Mouse (Mus musculus): Measurements from ENCODE around the gene Ppp1r9a. TPM values are rescaled to one million over a fixed set of nuclear protein-coding genes. Genes with fewer than 3 reads are reported as not detected.

The Ppp1r9a gene
- polyA plus RNA-seq, 1 experiment from 2014 or later: 25.2 TPM

- no peaks in the 10 kb centered on the region for H3K4me1 ChIP-seq (ENCODE audit: insufficient read depth)
- no peak for TF ChIP-seq CTCF (IDR thresholded peaks at IDR 0.05; ENCODE audit: low read depth)
- no peak overlapping the region for H3K27ac ChIP-seq (ENCODE audit: low read depth)
- no peak overlapping the region for H3K9ac ChIP-seq
- H3K4me2 ChIP-seq: no peak overlapping the region
- no peaks in the 10 kb centered on the region for H3K36me3 ChIP-seq (ENCODE audit: insufficient read depth)
- H3K27me3 ChIP-seq (ENCODE audit: insufficient read depth, low read length): no peaks in the 10 kb centered on the region
- no peak for DNase-seq
- WGBS: 63% methylated on average over 3 of the region's 3 CpGs
- no peaks in the 10 kb centered on the region for H3K9me3 ChIP-seq (ENCODE audit: low read depth, low read length)
- ATAC-seq (ENCODE audit: insufficient read depth): no peak
- no peak overlapping the region for H3K4me3 ChIP-seq (ENCODE audit: low read depth, low read length)
Observed at GRCm38 (mm10) chr6:5074736-5075135, 172.0 kb downstream of the Ppp1r9a start.

DNA sequence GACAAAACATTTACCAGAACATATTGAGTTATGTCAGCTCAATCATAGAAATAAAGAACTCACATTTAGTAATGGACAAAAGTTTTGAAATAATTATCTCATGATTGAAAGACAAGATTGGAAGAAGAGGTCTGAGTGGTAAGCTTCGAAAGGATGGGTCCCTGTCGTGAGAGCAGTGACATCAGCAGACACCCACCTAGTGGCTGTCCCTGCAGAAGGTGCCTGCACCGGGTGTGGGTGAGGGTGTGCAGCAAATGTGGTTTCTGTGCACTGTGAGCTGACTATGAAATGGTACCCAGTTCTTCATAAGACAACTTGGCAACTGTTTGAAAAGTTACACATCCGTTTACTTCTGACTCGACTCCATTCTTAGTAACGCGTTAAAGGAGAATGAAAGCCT lies 173.0 kb downstream of the Ppp1r9a start:
- Histone ChIP-seq H3K4me3 (ENCODE audit: low read depth, low read length) (no peak overlapping the region), H3K27me3 (ENCODE audit: insufficient read depth, low read length) (no peaks in the 10 kb centered on the region), H3K4me2 (no peak overlapping the region), H3K27ac (ENCODE audit: low read depth) (no peak overlapping the region), H3K9ac (no peak overlapping the region), H3K4me1 (ENCODE audit: insufficient read depth) (no peaks in the 10 kb centered on the region), H3K36me3 (ENCODE audit: insufficient read depth) (no peaks in the 10 kb centered on the region), H3K9me3 (ENCODE audit: low read depth, low read length) (no peaks in the 10 kb centered on the region)
- ATAC-seq (ENCODE audit: insufficient read depth) (no peak), DNase-seq (no peak)
- no peak for TF ChIP-seq CTCF (IDR thresholded peaks at IDR 0.05; ENCODE audit: low read depth)
- 70% methylated on average over 7 of the region's 7 CpGs for WGBS

- H3K4me3 ChIP-seq (ENCODE audit: low read depth, low read length): no peak overlapping the region
- no peak overlapping the region for H3K4me2 ChIP-seq
- no peak overlapping the region for H3K27ac ChIP-seq (ENCODE audit: low read depth)
- DNase-seq: no peak
- H3K9me3 ChIP-seq (ENCODE audit: low read depth, low read length): no peaks in the 10 kb centered on the region
- TF ChIP-seq CTCF (IDR thresholded peaks at IDR 0.05; ENCODE audit: low read depth): no peak
- peaks cover 4% of the 10 kb centered on the region; the same call in 1 of the 2 replicates for H3K4me1 ChIP-seq (ENCODE audit: insufficient read depth)
- H3K27me3 ChIP-seq (ENCODE audit: insufficient read depth, low read length): no peaks in the 10 kb centered on the region
- H3K9ac ChIP-seq: no peak overlapping the region
- ATAC-seq (ENCODE audit: insufficient read depth): no peak
- 79% methylated on average over 2 of the region's 2 CpGs for WGBS
- H3K36me3 ChIP-seq (ENCODE audit: insufficient read depth): no peaks in the 10 kb centered on the region
Observed at GRCm38 (mm10) chr6:5078009-5078408, 175.3 kb downstream of the Ppp1r9a start.

DNA sequence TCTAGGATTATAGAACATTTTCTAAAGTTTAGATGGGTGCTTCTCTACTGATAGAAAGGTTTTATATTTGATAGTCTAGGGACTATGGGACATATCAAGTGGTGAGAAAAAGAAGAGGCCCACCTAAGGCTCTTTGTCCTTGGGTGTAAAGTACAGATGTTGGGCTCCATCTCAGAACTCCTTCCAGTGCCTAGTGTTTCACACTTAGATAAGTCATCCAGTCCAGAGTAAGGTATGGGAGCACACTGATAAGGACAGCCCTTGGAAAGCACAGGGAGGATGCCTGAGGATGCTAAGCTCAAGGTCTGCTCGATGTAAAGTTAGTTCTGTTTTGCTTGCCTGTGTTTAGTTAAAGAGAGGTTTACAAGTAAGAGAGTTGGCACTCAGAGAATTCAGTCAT lies 176.4 kb downstream of the Ppp1r9a start:
- no peak for DNase-seq
- 78% methylated on average over 1 of the region's 1 CpGs for WGBS
- Histone ChIP-seq H3K4me3 (ENCODE audit: low read depth, low read length) (no peak overlapping the region), H3K36me3 (ENCODE audit: insufficient read depth) (no peaks in the 10 kb centered on the region), H3K9me3 (ENCODE audit: low read depth, low read length) (no peaks in the 10 kb centered on the region), H3K27ac (ENCODE audit: low read depth) (no peak overlapping the region), H3K9ac (no peak overlapping the region), H3K27me3 (ENCODE audit: insufficient read depth, low read length) (no peaks in the 10 kb centered on the region), H3K4me2 (no peak overlapping the region), H3K4me1 (ENCODE audit: insufficient read depth) (peaks cover 4% of the 10 kb centered on the region; the same call in 1 of the 2 replicates)
- no peak for TF ChIP-seq CTCF (IDR thresholded peaks at IDR 0.05; ENCODE audit: low read depth)
- no peak for ATAC-seq (ENCODE audit: insufficient read depth)

GRCm38 (mm10) chr6:5080094-5080493 lies 177.4 kb downstream of the Ppp1r9a start:
- H3K4me1 ChIP-seq (ENCODE audit: insufficient read depth): peaks cover 8% of the 10 kb centered on the region; the same call in 1 of the 2 replicates
- H3K36me3 ChIP-seq (ENCODE audit: insufficient read depth): no peaks in the 10 kb centered on the region
- no peaks in the 10 kb centered on the region for H3K27me3 ChIP-seq (ENCODE audit: insufficient read depth, low read length)
- no peak overlapping the region for H3K27ac ChIP-seq (ENCODE audit: low read depth)
- no peak overlapping the region for H3K4me2 ChIP-seq
- ATAC-seq (ENCODE audit: insufficient read depth): no peak
- H3K4me3 ChIP-seq (ENCODE audit: low read depth, low read length): no peak overlapping the region
- TF ChIP-seq CTCF (IDR thresholded peaks at IDR 0.05; ENCODE audit: low read depth): no peak
- WGBS: 85% methylated on average over 5 of the region's 5 CpGs
- no peaks in the 10 kb centered on the region for H3K9me3 ChIP-seq (ENCODE audit: low read depth, low read length)
- no peak for DNase-seq
- H3K9ac ChIP-seq: no peak overlapping the region

GRCm38 (mm10) chr6:5080496-5080895 lies 177.8 kb downstream of the Ppp1r9a start:
- no peak overlapping the region for H3K27ac ChIP-seq (ENCODE audit: low read depth)
- TF ChIP-seq CTCF (IDR thresholded peaks at IDR 0.05; ENCODE audit: low read depth): no peak
- DNase-seq (no peak), ATAC-seq (ENCODE audit: insufficient read depth) (no peak)
- no peak overlapping the region for H3K9ac ChIP-seq
- no peaks in the 10 kb centered on the region for H3K9me3 ChIP-seq (ENCODE audit: low read depth, low read length)
- no peak overlapping the region for H3K4me3 ChIP-seq (ENCODE audit: low read depth, low read length)
- WGBS: 80% methylated on average over 5 of the region's 5 CpGs
- no peaks in the 10 kb centered on the region for H3K36me3 ChIP-seq (ENCODE audit: insufficient read depth)
- H3K4me2 ChIP-seq: no peak overlapping the region
- no peaks in the 10 kb centered on the region for H3K27me3 ChIP-seq (ENCODE audit: insufficient read depth, low read length)
- peaks cover 8% of the 10 kb centered on the region; the same call in 1 of the 2 replicates for H3K4me1 ChIP-seq (ENCODE audit: insufficient read depth)

DNA sequence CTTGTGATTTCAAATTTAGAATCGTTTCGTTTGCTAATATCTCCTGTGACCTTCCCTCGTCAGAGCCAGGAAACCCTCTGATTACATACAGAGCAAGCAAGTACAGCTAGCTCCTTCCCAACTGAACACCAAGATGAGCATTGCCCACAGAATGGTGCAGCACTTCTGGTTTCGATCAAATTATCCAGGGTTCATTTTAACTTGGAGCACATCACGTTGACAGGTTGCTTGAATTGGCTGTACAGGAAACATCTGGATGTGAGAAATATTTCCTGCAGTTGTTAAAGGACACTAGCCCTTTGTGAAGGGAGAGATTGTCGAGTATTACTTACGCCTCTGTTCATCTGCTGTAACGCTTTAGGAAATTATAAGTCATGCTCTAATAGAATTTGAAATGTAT lies 178.4 kb downstream of the Ppp1r9a start:
- peaks cover 8% of the 10 kb centered on the region; the same call in 1 of the 2 replicates for H3K4me1 ChIP-seq (ENCODE audit: insufficient read depth)

GRCm38 (mm10) chr6:5082144-5082543 lies 179.4 kb downstream of the Ppp1r9a start:
- DNase-seq (peak; percentile 27), ATAC-seq (ENCODE audit: insufficient read depth) (peak; percentile 78; the same call in 1 of the 2 replicates)
- Histone ChIP-seq H3K4me3 (ENCODE audit: low read depth, low read length) (no peak overlapping the region), H3K9me3 (ENCODE audit: low read depth, low read length) (no peaks in the 10 kb centered on the region), H3K27ac (ENCODE audit: low read depth) (no peak overlapping the region), H3K4me1 (ENCODE audit: insufficient read depth) (peaks cover 8% of the 10 kb centered on the region; the same call in 1 of the 2 replicates), H3K4me2 (no peak overlapping the region), H3K27me3 (ENCODE audit: insufficient read depth, low read length) (no peaks in the 10 kb centered on the region), H3K9ac (no peak overlapping the region), H3K36me3 (ENCODE audit: insufficient read depth) (no peaks in the 10 kb centered on the region)
- TF ChIP-seq CTCF (IDR thresholded peaks at IDR 0.05; ENCODE audit: low read depth): no peak

More for the DNA sequence above, 178.4 kb downstream of the Ppp1r9a start:
- H3K9ac ChIP-seq: no peak overlapping the region
- no peak overlapping the region for H3K4me2 ChIP-seq
- H3K27me3 ChIP-seq (ENCODE audit: insufficient read depth, low read length): no peaks in the 10 kb centered on the region
- H3K36me3 ChIP-seq (ENCODE audit: insufficient read depth): no peaks in the 10 kb centered on the region
- no peak for TF ChIP-seq CTCF (IDR thresholded peaks at IDR 0.05; ENCODE audit: low read depth)
- no peak overlapping the region for H3K4me3 ChIP-seq (ENCODE audit: low read depth, low read length)
- H3K9me3 ChIP-seq (ENCODE audit: low read depth, low read length): no peaks in the 10 kb centered on the region
- DNase-seq: peak; percentile 41
- 0 out of 2 replicates have a peak, but pooled peaks have one; percentile 28 for ATAC-seq (ENCODE audit: insufficient read depth)
- 22% methylated on average over 8 of the region's 8 CpGs for WGBS
- no peak overlapping the region for H3K27ac ChIP-seq (ENCODE audit: low read depth)

Data from lung, embryonic 14.5 days (tissue).